Mouse (Mus musculus) liver, adult 10 weeks (tissue): ENCODE measurements around the gene Olfr772. TPM values are rescaled to one million over a fixed set of nuclear protein-coding genes. Genes with fewer than 3 reads are reported as not detected.

Experiments used
- polyA plus RNA-seq: library from polyadenylated mRNA; stranded (reverse); fragments of 350-450 nt; fragmentation: Illumina TruSeq; extraction: RNeasy Lipid Tissue Mini Kit (QIAGEN cat#74804); gene quantifications from one replicate; pipeline ENCODE4 v1.2.3, GENCODE M21; 2014; ENCODE audit warnings: low read depth, low replicate concordance

The Olfr772 gene
- polyA plus RNA-seq, result not detected

GRCm38 (mm10) chr10:129177821-129178220, at the start of gene Olfr772:
Olfr772 (minus strand) TSS chr10:129177921.

GRCm38 (mm10) chr10:129187319-129187718, 9.6 kb upstream of the Olfr772 start, which contains the start of gene Olfr773:
Olfr773 (minus strand) TSS chr10:129187419.

GRCm38 (mm10) chr10:129164651-129165050, 13.1 kb downstream of the Olfr772 start, which contains the start of gene Olfr771:
Olfr771 (minus strand) TSS chr10:129164751.

GRCm38 (mm10) chr10:129138898-129139297, 38.8 kb downstream of the Olfr772 start, which contains the start of gene Olfr770:
Olfr770 (minus strand) TSS chr10:129138998.

Other genes starting within 250 kb of the Olfr772 start
- 0.69 TPM for gene Itga7, start 244.1 kb downstream of the Olfr772 start, polyA plus RNA-seq
- 198 TPM for gene Mettl7b, start 216.9 kb downstream of the Olfr772 start, polyA plus RNA-seq
- gene Olfr9, start 188.5 kb downstream of the Olfr772 start, polyA plus RNA-seq, result not detected
- gene Olfr763, start 167.1 kb downstream of the Olfr772 start, polyA plus RNA-seq, result not detected
- not detected for gene Olfr764-ps1, start 138.0 kb downstream of the Olfr772 start, polyA plus RNA-seq
- gene Olfr765, start 127.9 kb downstream of the Olfr772 start, polyA plus RNA-seq, result not detected
- not detected for gene Olfr766-ps1, start 108.9 kb downstream of the Olfr772 start, polyA plus RNA-seq
- gene Olfr767, start 95.0 kb downstream of the Olfr772 start, polyA plus RNA-seq, result not detected
- not detected for gene Olfr768, start 78.5 kb downstream of the Olfr772 start, polyA plus RNA-seq
- gene Olfr769, start 60.1 kb downstream of the Olfr772 start, polyA plus RNA-seq, result not detected
- not detected for gene Olfr770, start 38.9 kb downstream of the Olfr772 start, polyA plus RNA-seq
- gene Olfr771, start 13.2 kb downstream of the Olfr772 start, polyA plus RNA-seq, result not detected
- gene Olfr773, start 9.5 kb upstream of the Olfr772 start, polyA plus RNA-seq, result not detected
- gene Olfr774, start 58.3 kb upstream of the Olfr772 start, polyA plus RNA-seq, result not detected
- not detected for gene Olfr775, start 70.5 kb upstream of the Olfr772 start, polyA plus RNA-seq
- not detected for gene Olfr776, start 81.2 kb upstream of the Olfr772 start, polyA plus RNA-seq
- not detected for gene Olfr777, start 93.6 kb upstream of the Olfr772 start, polyA plus RNA-seq
- gene Olfr780, start 140.2 kb upstream of the Olfr772 start, polyA plus RNA-seq, result not detected
- gene Olfr781, start 150.9 kb upstream of the Olfr772 start, polyA plus RNA-seq, result not detected
- not detected for gene Olfr782, start 170.9 kb upstream of the Olfr772 start, polyA plus RNA-seq
- not detected for gene Olfr784, start 206.2 kb upstream of the Olfr772 start, polyA plus RNA-seq
- not detected for gene Olfr785, start 227.5 kb upstream of the Olfr772 start, polyA plus RNA-seq
- gene Olfr786, start 249.4 kb upstream of the Olfr772 start, polyA plus RNA-seq, result not detected